Mouse (Mus musculus) macrophage (primary cell): ENCODE measurements around the gene Fsd1. TPM values are rescaled to one million over a fixed set of nuclear protein-coding genes. Genes with fewer than 3 reads are reported as not detected.

Source experiments
- H3K27ac ChIP-seq: fragments of 350-480 bp; formaldehyde crosslinking; 2 replicates; pipeline ENCODE4 v1.9.0; 2021
- H3K36me3 ChIP-seq: fragments of 350-480 bp; formaldehyde crosslinking; 2 replicates; pipeline ENCODE4 v1.9.0; 2021; ENCODE audit errors: inconsistent target
- H3K4me3 ChIP-seq: fragments of 350-480 bp; formaldehyde crosslinking; 2 replicates; pipeline ENCODE4 v1.9.0; 2021; ENCODE audit errors: inconsistent target
- H3K79me2 ChIP-seq: fragments of 350-480 bp; formaldehyde crosslinking; 2 replicates; pipeline ENCODE4 v1.9.0; 2021; ENCODE audit errors: inconsistent target
- WGBS: methylation state at CpG from one replicate; pipeline ENCODE4 v1.1.7; 2026; ENCODE audit warnings: inconsistent platforms; ENCODE audit not compliant: missing documents; 5-methylcytosine and 5-hydroxymethylcytosine counted together
- polyA plus RNA-seq: library from polyadenylated mRNA; stranded (reverse); fragments of 250-400 nt; gene quantifications from 3 replicates; pipeline ENCODE4 v1.2.4, GENCODE M21; 2018; ENCODE audit warnings: inconsistent platforms

The Fsd1 gene
- polyA plus RNA-seq, 1 experiment from 2014 or later = not detected

GRCm38 (mm10) chr17:56009962-56010240 lies 23.6 kb downstream of the Fsd1 start:
- 48% methylated on average over 2 of the region's 2 CpGs for WGBS
- peak overlapping the region; percentile 48 for H3K27ac ChIP-seq
- H3K79me2 ChIP-seq = peaks cover 14% of the 10 kb centered on the region; the same call in 1 of the 2 replicates
- peak overlapping the region; percentile 54 for H3K4me3 ChIP-seq
- H3K36me3 ChIP-seq = peaks cover 10% of the 10 kb centered on the region; the same call in 1 of the 2 replicates

GRCm38 (mm10) chr17:56010255-56010654 lies 23.9 kb downstream of the Fsd1 start:
- Histone ChIP-seq H3K27ac (peak overlapping the region; percentile 48; the same call in 1 of the 2 replicates), H3K4me3 (peak overlapping the region; percentile 54), H3K36me3 (peaks cover 13% of the 10 kb centered on the region), H3K79me2 (peaks cover 14% of the 10 kb centered on the region; the same call in 1 of the 2 replicates)
- WGBS = 68% methylated on average over 13 of the region's 14 CpGs

GRCm38 (mm10) chr17:56010681-56011080 lies 24.4 kb downstream of the Fsd1 start:
- Histone ChIP-seq H3K36me3 (peaks cover 17% of the 10 kb centered on the region), H3K27ac (no peak overlapping the region), H3K79me2 (peaks cover 14% of the 10 kb centered on the region; the same call in 1 of the 2 replicates), H3K4me3 (peak overlapping the region; percentile 54; the same call in 1 of the 2 replicates)
- WGBS = 13% methylated on average over 9 of the region's 9 CpGs

- H3K27ac ChIP-seq = no peak overlapping the region
- H3K4me3 ChIP-seq = no peak overlapping the region
- H3K79me2 ChIP-seq = peaks cover 14% of the 10 kb centered on the region; the same call in 1 of the 2 replicates
- 95% methylated on average over 7 of the region's 7 CpGs for WGBS
- H3K36me3 ChIP-seq = peaks cover 25% of the 10 kb centered on the region
These were observed 25.1 kb downstream of the Fsd1 start for GRCm38 (mm10) chr17:56011441-56011840.

GRCm38 (mm10) chr17:56015293-56015692 lies 29.0 kb downstream of the Fsd1 start:
- H3K4me3 ChIP-seq = no peak overlapping the region
- peaks cover 63% of the 10 kb centered on the region for H3K36me3 ChIP-seq
- no peak overlapping the region for H3K27ac ChIP-seq
- 96% methylated on average over 8 of the region's 9 CpGs for WGBS
- peaks cover 42% of the 10 kb centered on the region for H3K79me2 ChIP-seq

GRCm38 (mm10) chr17:56016382-56016781 lies 30.1 kb downstream of the Fsd1 start:
- Histone ChIP-seq H3K27ac (no peak overlapping the region), H3K36me3 (peaks cover 65% of the 10 kb centered on the region), H3K4me3 (no peak overlapping the region), H3K79me2 (peaks cover 45% of the 10 kb centered on the region)
- WGBS = 92% methylated on average over 8 of the region's 8 CpGs

GRCm38 (mm10) chr17:56016793-56017785 lies 30.8 kb downstream of the Fsd1 start:
- Histone ChIP-seq H3K79me2 (peaks cover 52% of the 10 kb centered on the region), H3K4me3 (no peak overlapping the region), H3K27ac (no peak overlapping the region), H3K36me3 (peaks cover 59% of the 10 kb centered on the region)
- WGBS = 93% methylated on average over 11 of the region's 15 CpGs

- peaks cover 59% of the 10 kb centered on the region for H3K36me3 ChIP-seq
- no peak overlapping the region for H3K4me3 ChIP-seq
- 91% methylated on average over 7 of the region's 7 CpGs for WGBS
These were observed 31.5 kb downstream of the Fsd1 start for GRCm38 (mm10) chr17:56017848-56018247.

GRCm38 (mm10) chr17:56018347-56019131 lies 32.2 kb downstream of the Fsd1 start:
- 82% methylated on average over 17 of the region's 20 CpGs for WGBS

More at GRCm38 (mm10) chr17:56017848-56018247, 31.5 kb downstream of the Fsd1 start:
- H3K79me2 ChIP-seq = peaks cover 60% of the 10 kb centered on the region
- H3K27ac ChIP-seq = no peak overlapping the region

GRCm38 (mm10) chr17:56020400-56021084 lies 34.2 kb downstream of the Fsd1 start:
- Histone ChIP-seq H3K4me3 (no peak overlapping the region), H3K27ac (peak overlapping the region; percentile 98), H3K36me3 (peaks cover 50% of the 10 kb centered on the region), H3K79me2 (peaks cover 87% of the 10 kb centered on the region)
- WGBS = 85% methylated on average over 6 of the region's 6 CpGs

More at GRCm38 (mm10) chr17:56018347-56019131, 32.2 kb downstream of the Fsd1 start:
- H3K4me3 ChIP-seq = no peak overlapping the region
- H3K79me2 ChIP-seq = peaks cover 67% of the 10 kb centered on the region
- no peak overlapping the region for H3K27ac ChIP-seq
- peaks cover 59% of the 10 kb centered on the region for H3K36me3 ChIP-seq

- 17% methylated on average over 4 of the region's 4 CpGs for WGBS
- Histone ChIP-seq H3K4me3 (no peak overlapping the region), H3K36me3 (peaks cover 43% of the 10 kb centered on the region), H3K79me2 (peaks cover 95% of the 10 kb centered on the region), H3K27ac (peak overlapping the region; percentile 98)
These were observed 35.0 kb downstream of the Fsd1 start for GRCm38 (mm10) chr17:56021161-56021910.

GRCm38 (mm10) chr17:56022131-56022988 lies 36.1 kb downstream of the Fsd1 start:
- Histone ChIP-seq H3K36me3 (peaks cover 32% of the 10 kb centered on the region; the same call in 1 of the 2 replicates), H3K79me2 (peaks cover 99% of the 10 kb centered on the region), H3K27ac (peak overlapping the region; percentile 98), H3K4me3 (no peak overlapping the region)
- 78% methylated on average over 2 of the region's 2 CpGs for WGBS

GRCm38 (mm10) chr17:56022989-56023290 lies 36.6 kb downstream of the Fsd1 start:
- no peak overlapping the region for H3K4me3 ChIP-seq
- 81% methylated on average over 4 of the region's 4 CpGs for WGBS
- H3K27ac ChIP-seq = peak overlapping the region; percentile 98
- peaks cover 27% of the 10 kb centered on the region; the same call in 1 of the 2 replicates for H3K36me3 ChIP-seq
- peaks cover 99% of the 10 kb centered on the region for H3K79me2 ChIP-seq
